Mouse (Mus musculus): ENCODE results near the gene Tmem186.

- no peak for TF ChIP-seq POLR2A (IDR thresholded peaks at IDR 0.05; ENCODE audit: low read depth, low read length)
- no peak for TF ChIP-seq CTCF (conservative IDR thresholded peaks at IDR 0.05; ENCODE audit: insufficient read depth, insufficient read length, low read depth, low read length)
Observed at GRCm38 (mm10) chr16:8678035-8678434, 40.5 kb upstream of the Tmem186 start.
